10 mouse cellular contexts compared by ENCODE assay signal in genomic region chr7:141143112-141143511, GRCm38 (mm10). TPM values are rescaled to one million over a fixed set of nuclear protein-coding genes. Genes with fewer than 3 reads are reported as not detected.
A peak's percentile ranks its signal among the peaks of the same experiment; 100 is the strongest.
DNase-seq lines count a peak whose midpoint lies in the region; ATAC-seq and TF ChIP-seq lines count a peak whose summit lies in the region.
"Had no signal": no experiment of that assay in that cellular context is flagged by ENCODE, and none has a peak within 500 bp of the region (broad histone marks: within the 10 kb centered on the region; RNA-seq: fewer than 3 reads in every experiment).

No protein-coding gene starts in this region.

- WGBS in hindbrain, postnatal 0 days: 51% methylated on average over 5 of the region's 5 CpGs
- WGBS in hindbrain, embryonic 12.5 days: 51% methylated on average over 5 of the region's 5 CpGs
- WGBS in neural tube, embryonic 11.5 days: 57% methylated on average over 5 of the region's 5 CpGs

- no peak for TF ChIP-seq EP300 in CH12.LX (IDR thresholded peaks at IDR 0.05; ENCODE audit: low read length)

- H3K4me1 ChIP-seq in hindbrain, postnatal 0 days (ENCODE audit: insufficient read depth, low read length): no peaks in the 10 kb centered on the region
- no peaks in the 10 kb centered on the region for H3K4me1 ChIP-seq in hindbrain, embryonic 12.5 days
- H3K4me1 ChIP-seq in CH12.LX (ENCODE audit: control insufficient read depth in 1 of 2, insufficient read depth in 2 of 2): peaks cover 2 to 7% of the 10 kb centered on the region in 2 experiments; a peak in 1 of 4 replicates
- no peaks in the 10 kb centered on the region for H3K4me1 ChIP-seq in bone marrow macrophage, adult 2 months (ENCODE audit: control insufficient read depth, insufficient read depth, low read length)
- no peaks in the 10 kb centered on the region for H3K4me1 ChIP-seq in neural tube, embryonic 11.5 days (ENCODE audit: control insufficient read depth, insufficient read depth, low read length)
- H3K4me1 ChIP-seq: stomach, embryonic 15.5 days had no signal

- peak; percentile 63 for TF ChIP-seq CTCF in hindbrain, postnatal 0 days (IDR thresholded peaks at IDR 0.05; ENCODE audit: low read depth)
- peak; percentile 33 to 64 for TF ChIP-seq CTCF in CH12.LX (conservative IDR thresholded peaks at IDR 0.05 in 1 of 2, IDR thresholded peaks at IDR 0.05 in 1 of 2; ENCODE audit: low read depth in 2 of 2, low read length in 2 of 2)
- peak; percentile 18; the same call in 1 of the 2 replicates for TF ChIP-seq CTCF in bone marrow macrophage, adult 2 months (IDR thresholded peaks at IDR 0.05; ENCODE audit: low read depth, low read length)

- H3K4me3 ChIP-seq in hindbrain, postnatal 0 days (ENCODE audit: low read length): no peak overlapping the region
- no peak overlapping the region for H3K4me3 ChIP-seq in hindbrain, embryonic 12.5 days
- no peak overlapping the region for H3K4me3 ChIP-seq in CH12.LX (replicated peaks in 1 of 3; ENCODE audit: low read depth in 2 of 3, low read length in 2 of 3, poor library complexity in 1 of 3)
- H3K4me3 ChIP-seq in bone marrow macrophage, adult 2 months (ENCODE audit: insufficient read depth, low read length): no peak overlapping the region
- no peak overlapping the region for H3K4me3 ChIP-seq in neural tube, embryonic 11.5 days (ENCODE audit: low read depth, low read length)
- H3K4me3 ChIP-seq: stomach, embryonic 15.5 days had no signal

- ATAC-seq in hindbrain, postnatal 0 days: no peak
- no peak for ATAC-seq in hindbrain, embryonic 12.5 days (ENCODE audit: low FRiP score)
- ATAC-seq in neural tube, embryonic 11.5 days (ENCODE audit: insufficient read depth, low FRiP score, low TSS enrichment): no peak
- no peak for ATAC-seq in frontal cortex, adult (ENCODE audit: low TSS enrichment)

- DNase-seq in hindbrain, postnatal 0 days (ENCODE audit: low spot score): no peak
- DNase-seq in CH12.LX (ENCODE audit: extremely low read depth): peak; percentile 53
- DNase-seq in kidney, postnatal 4 days: peak; percentile 67 to 74
- DNase-seq in neural tube, embryonic 11.5 days (ENCODE audit: low spot score): peak; percentile 54
- no peak for DNase-seq in frontal cortex, adult 2 months (ENCODE audit: extremely low spot score in 1 of 2, low spot score in 1 of 2)

- no peak for TF ChIP-seq POLR2A in CH12.LX (IDR thresholded peaks at IDR 0.05; ENCODE audit: low read depth, low read length)
- no peak for TF ChIP-seq POLR2A in bone marrow macrophage, adult 2 months (IDR thresholded peaks at IDR 0.05; ENCODE audit: borderline replicate concordance, low read depth, low read length)

- H3K27ac ChIP-seq in hindbrain, postnatal 0 days: no peak overlapping the region
- no peak overlapping the region for H3K27ac ChIP-seq in hindbrain, embryonic 12.5 days
- no peak overlapping the region for H3K27ac ChIP-seq in CH12.LX (ENCODE audit: insufficient read depth, low read depth)
- no peak overlapping the region for H3K27ac ChIP-seq in bone marrow macrophage, adult 2 months (ENCODE audit: insufficient read depth, low read depth, low read length)
- H3K27ac ChIP-seq in neural tube, embryonic 11.5 days (ENCODE audit: low read depth, low read length): no peak overlapping the region
- H3K27ac ChIP-seq: stomach, embryonic 15.5 days had no signal

- in situ Hi-C loops in CH12.LX (cut with MboI; ENCODE audit: low pct_ligation_motif_present, low pct_unique_long_range_greater_than_20kb, low sequenced_read_pairs): no loop called here

- dilution Hi-C loops in CH12.LX (cut with MboI; ENCODE audit: extremely low pct_ligation_motif_present, extremely low pct_unique_long_range_greater_than_20kb, low sequenced_read_pairs): no loop called here

- H3K79me2 ChIP-seq in CH12.LX (replicated peaks; ENCODE audit: control insufficient read depth, extremely low read depth, insufficient read depth, poor library complexity, severe bottlenecking): no peaks in the 10 kb centered on the region

- no peaks in the 10 kb centered on the region for H3K9me3 ChIP-seq in hindbrain, postnatal 0 days (ENCODE audit: low read length)
- H3K9me3 ChIP-seq in hindbrain, embryonic 12.5 days (replicated peaks): no peaks in the 10 kb centered on the region
- no peaks in the 10 kb centered on the region for H3K9me3 ChIP-seq in CH12.LX (replicated peaks; ENCODE audit: low read length)
- H3K9me3 ChIP-seq in neural tube, embryonic 11.5 days (ENCODE audit: control insufficient read depth, low read length): no peaks in the 10 kb centered on the region
- H3K9me3 ChIP-seq: stomach, embryonic 15.5 days had no signal

- no peak overlapping the region for H3K9ac ChIP-seq in hindbrain, postnatal 0 days (replicated peaks; ENCODE audit: low read length)
- no peak overlapping the region for H3K9ac ChIP-seq in hindbrain, embryonic 12.5 days
- no peak overlapping the region for H3K9ac ChIP-seq in CH12.LX (ENCODE audit: insufficient read depth, low read depth)
- H3K9ac ChIP-seq in neural tube, embryonic 11.5 days (ENCODE audit: low read length): no peak overlapping the region
- H3K9ac ChIP-seq: stomach, embryonic 15.5 days had no signal

- TF ChIP-seq RAD21 in CH12.LX (IDR thresholded peaks at IDR 0.05; ENCODE audit: low read depth, low read length): peak; percentile 7; the same call in 1 of the 2 replicates

- no peaks in the 10 kb centered on the region for H3K27me3 ChIP-seq in hindbrain, postnatal 0 days (ENCODE audit: insufficient read depth, low read length)
- H3K27me3 ChIP-seq in hindbrain, embryonic 12.5 days: no peaks in the 10 kb centered on the region
- H3K27me3 ChIP-seq in CH12.LX (replicated peaks): no peaks in the 10 kb centered on the region
- no peaks in the 10 kb centered on the region for H3K27me3 ChIP-seq in neural tube, embryonic 11.5 days (ENCODE audit: control insufficient read depth, insufficient read depth, low read length)
- H3K27me3 ChIP-seq: stomach, embryonic 15.5 days had no signal

- H3K4me2 ChIP-seq in hindbrain, postnatal 0 days (ENCODE audit: low read depth, low read length): no peak overlapping the region
- H3K4me2 ChIP-seq in hindbrain, embryonic 12.5 days (replicated peaks): no peak overlapping the region
- no peak overlapping the region for H3K4me2 ChIP-seq in CH12.LX (ENCODE audit: insufficient read depth, low read depth, poor library complexity, severe bottlenecking)
- no peak overlapping the region for H3K4me2 ChIP-seq in neural tube, embryonic 11.5 days (ENCODE audit: low read depth)
- H3K4me2 ChIP-seq: stomach, embryonic 15.5 days had no signal

- peaks cover 8% of the 10 kb centered on the region; the same call in 1 of the 2 replicates for H3K36me3 ChIP-seq in hindbrain, postnatal 0 days (ENCODE audit: insufficient read depth, low read length)
- H3K36me3 ChIP-seq in hindbrain, embryonic 12.5 days: peaks cover 46% of the 10 kb centered on the region
- H3K36me3 ChIP-seq in CH12.LX (replicated peaks in 1 of 2; ENCODE audit: control insufficient read depth in 1 of 2, insufficient read depth in 1 of 2, low read length in 1 of 2): peaks cover 24 to 83% of the 10 kb centered on the region in 2 experiments
- peaks cover 6% of the 10 kb centered on the region for H3K36me3 ChIP-seq in neural tube, embryonic 11.5 days (ENCODE audit: control insufficient read depth, insufficient read depth, low read length)

RNA-seq across cellular contexts. Expression of gene Ptdss2, which starts 20.9 kb away (rescaled TPM):
- total RNA-seq in hindbrain, postnatal 0 days (2014; rRNA removed): 13.6 and 25.6 TPM in 2 replicates
- polyA plus RNA-seq in hindbrain, postnatal 0 days (2015; fragmentation: Nextera tagmentation; extraction: Ambion mirVana): 96.1 and 96.8 TPM in 2 replicates
- polyA plus RNA-seq in hindbrain, embryonic 12.5 days (2016; fragmentation: Nextera tagmentation; extraction: Ambion mirVana): 76.0 and 76.5 TPM in 2 replicates
- 10.6 and 12.0 TPM in 2 replicates for total RNA-seq in CH12.LX (2012; rRNA removed)
- 2.5 and 2.9 TPM in 2 replicates for total RNA-seq in CH12.LX (2014; rRNA removed)
- 22.9 and 33.5 TPM in 2 replicates for polyA plus RNA-seq in CH12.LX (2012; ENCODE audit: insufficient read length, low read depth)
- polyA plus RNA-seq in bone marrow macrophage, adult 2 months (2012; ENCODE audit: insufficient read depth, insufficient read length, missing spikeins): 20.7 and 21.5 TPM in 2 replicates
- polyA plus RNA-seq in neural tube, embryonic 11.5 days (2014; fragmentation: Nextera tagmentation; extraction: Ambion mirVana): 69.0 and 69.5 TPM in 2 replicates
- 52.1 and 62.4 TPM in 2 replicates for polyA plus RNA-seq in frontal cortex, adult 2 months (2012; rRNA removed)

RNA-seq across cellular contexts. Expression of gene Ano9, which starts 25.5 kb away (rescaled TPM):
- total RNA-seq in hindbrain, postnatal 0 days (2014; rRNA removed): 0.25 and 2.1 TPM in 2 replicates
- 0.45 and 0.66 TPM in 2 replicates for polyA plus RNA-seq in hindbrain, postnatal 0 days (2015; fragmentation: Nextera tagmentation; extraction: Ambion mirVana)
- polyA plus RNA-seq in hindbrain, embryonic 12.5 days (2016; fragmentation: Nextera tagmentation; extraction: Ambion mirVana): 0.59 and 0.81 TPM in 2 replicates
- total RNA-seq in CH12.LX (2012; rRNA removed): 0.04 TPM in 2 replicates
- not detected in 2 replicates for total RNA-seq in CH12.LX (2014; rRNA removed)
- polyA plus RNA-seq in CH12.LX (2012; ENCODE audit: insufficient read length, low read depth): not detected in 2 replicates
- polyA plus RNA-seq in bone marrow macrophage, adult 2 months (2012; ENCODE audit: insufficient read depth, insufficient read length, missing spikeins): not detected in 2 replicates
- 0.09 TPM in 1 of 2 replicates, not detected in the other for polyA plus RNA-seq in neural tube, embryonic 11.5 days (2014; fragmentation: Nextera tagmentation; extraction: Ambion mirVana)
- polyA plus RNA-seq in frontal cortex, adult 2 months (2012; rRNA removed): 0.08 and 0.10 TPM in 2 replicates
- total RNA-seq: left cerebral cortex, postnatal 14 days had no signal

RNA-seq across cellular contexts. Expression of gene Rnh1, which starts 29.5 kb away (rescaled TPM):
- total RNA-seq in hindbrain, postnatal 0 days (2014; rRNA removed): 65.2 and 74.3 TPM in 2 replicates
- 55.3 and 55.7 TPM in 2 replicates for polyA plus RNA-seq in hindbrain, postnatal 0 days (2015; fragmentation: Nextera tagmentation; extraction: Ambion mirVana)
- 61.0 and 61.9 TPM in 2 replicates for polyA plus RNA-seq in hindbrain, embryonic 12.5 days (2016; fragmentation: Nextera tagmentation; extraction: Ambion mirVana)
- 133 and 137 TPM in 2 replicates for total RNA-seq in CH12.LX (2012; rRNA removed)
- total RNA-seq in CH12.LX (2014; rRNA removed): 84.7 and 91.0 TPM in 2 replicates
- 95.5 and 103 TPM in 2 replicates for polyA plus RNA-seq in CH12.LX (2012; ENCODE audit: insufficient read length, low read depth)
- 131 and 141 TPM in 2 replicates for polyA plus RNA-seq in bone marrow macrophage, adult 2 months (2012; ENCODE audit: insufficient read depth, insufficient read length, missing spikeins)
- polyA plus RNA-seq in neural tube, embryonic 11.5 days (2014; fragmentation: Nextera tagmentation; extraction: Ambion mirVana): 69.5 and 69.7 TPM in 2 replicates
- 34.5 and 36.4 TPM in 2 replicates for polyA plus RNA-seq in frontal cortex, adult 2 months (2012; rRNA removed)

RNA-seq across cellular contexts. Expression of gene Sigirr, which starts 42.7 kb away (rescaled TPM):
- total RNA-seq in hindbrain, postnatal 0 days (2014; rRNA removed): 1.2 and 19.5 TPM in 2 replicates
- polyA plus RNA-seq in hindbrain, postnatal 0 days (2015; fragmentation: Nextera tagmentation; extraction: Ambion mirVana): 2.4 and 2.6 TPM in 2 replicates
- polyA plus RNA-seq in hindbrain, embryonic 12.5 days (2016; fragmentation: Nextera tagmentation; extraction: Ambion mirVana): 1.7 and 2.6 TPM in 2 replicates
- total RNA-seq in CH12.LX (2012; rRNA removed): 12.9 and 19.2 TPM in 2 replicates
- 13.2 and 15.6 TPM in 2 replicates for total RNA-seq in CH12.LX (2014; rRNA removed)
- 15.2 and 16.1 TPM in 2 replicates for polyA plus RNA-seq in CH12.LX (2012; ENCODE audit: insufficient read length, low read depth)
- polyA plus RNA-seq in bone marrow macrophage, adult 2 months (2012; ENCODE audit: insufficient read depth, insufficient read length, missing spikeins): 1.6 and 3.9 TPM in 2 replicates
- 2.4 and 3.1 TPM in 2 replicates for polyA plus RNA-seq in neural tube, embryonic 11.5 days (2014; fragmentation: Nextera tagmentation; extraction: Ambion mirVana)
- polyA plus RNA-seq in frontal cortex, adult 2 months (2012; rRNA removed): 3.7 and 4.0 TPM in 2 replicates

RNA-seq across cellular contexts. Expression of gene Hras, which starts 50.7 kb away (rescaled TPM):
- total RNA-seq in hindbrain, postnatal 0 days (2014; rRNA removed): 115 and 120 TPM in 2 replicates
- 189 and 204 TPM in 2 replicates for polyA plus RNA-seq in hindbrain, postnatal 0 days (2015; fragmentation: Nextera tagmentation; extraction: Ambion mirVana)
- 95.1 and 103 TPM in 2 replicates for polyA plus RNA-seq in hindbrain, embryonic 12.5 days (2016; fragmentation: Nextera tagmentation; extraction: Ambion mirVana)
- total RNA-seq in CH12.LX (2012; rRNA removed) (82.0 and 106 TPM in 2 replicates), CH12.LX (2014; rRNA removed) (43.6 and 48.9 TPM in 2 replicates)
- polyA plus RNA-seq in CH12.LX (2012; ENCODE audit: insufficient read length, low read depth): 71.3 and 86.3 TPM in 2 replicates
- polyA plus RNA-seq in bone marrow macrophage, adult 2 months (2012; ENCODE audit: insufficient read depth, insufficient read length, missing spikeins): 29.7 and 36.1 TPM in 2 replicates
- 111 and 122 TPM in 2 replicates for polyA plus RNA-seq in neural tube, embryonic 11.5 days (2014; fragmentation: Nextera tagmentation; extraction: Ambion mirVana)
- polyA plus RNA-seq in frontal cortex, adult 2 months (2012; rRNA removed): 243 and 245 TPM in 2 replicates

Comparison
In these comparisons a context has a peak if more than half of its experiments do, and no peak if none do; other contexts are left out.
1. DNase-seq: peak in CH12.LX (single experiment), kidney, postnatal 4 days (2 of 2) and neural tube, embryonic 11.5 days (single experiment); none in hindbrain, postnatal 0 days (single experiment) and frontal cortex, adult 2 months (0 of 2).
2. Peak in every context shown above with its lines, with median percentiles within 50 percentile points of each other: CTCF ChIP-seq.